Mouse (Mus musculus): ENCODE data around the gene Ddx24.

- TF ChIP-seq CTCF (conservative IDR thresholded peaks at IDR 0.05; ENCODE audit: insufficient read depth, insufficient read length, low read depth, low read length): peak; percentile 57
- TF ChIP-seq POLR2A (IDR thresholded peaks at IDR 0.05; ENCODE audit: low read depth, low read length): no peak
Measured at GRCm38 (mm10) chr12:103367620-103368325, 57.9 kb downstream of the Ddx24 start.

Data from kidney, adult 2 months (tissue).